Mouse (Mus musculus) neural tube, embryonic 13.5 days (tissue): Measurements from ENCODE around the gene Plppr1. TPM values are rescaled to one million over a fixed set of nuclear protein-coding genes. Genes with fewer than 3 reads are reported as not detected.
"Not testable (repeated sequence)": the region's sequence is repeated elsewhere in the genome, so short reads cannot be mapped to it uniquely, and the experiment has no call there.

ENCODE experiments used
- ATAC-seq: fragments of 200-750 bp; cut with Nextera tagmentation; 2 replicates; pipeline ENCODE4 v1.8.0; 2017; ENCODE audit warnings: low read depth, mild to moderate bottlenecking, moderate TSS enrichment, moderate library complexity
- H3K27ac ChIP-seq: fragments of 300-500 bp; sonication (generic); replicated peaks from 2 replicates; pipeline ENCODE4 v1.5.1; 2015; ENCODE audit warnings: moderate library complexity, mild to moderate bottlenecking, inconsistent platforms
- H3K27me3 ChIP-seq: fragments of 300-500 bp; sonication (generic); 2 replicates; pipeline ENCODE4 v1.6.1; 2015; ENCODE audit warnings: mild to moderate bottlenecking, inconsistent platforms
- H3K36me3 ChIP-seq: fragments of 300-500 bp; sonication (generic); 2 replicates; pipeline ENCODE4 v1.6.1; 2015; ENCODE audit warnings: mild to moderate bottlenecking, inconsistent platforms
- H3K4me1 ChIP-seq: fragments of 300-500 bp; sonication (generic); replicated peaks from 2 replicates; pipeline ENCODE4 v1.6.1; 2015; ENCODE audit warnings: inconsistent platforms
- H3K4me2 ChIP-seq: fragments of 300-500 bp; sonication (generic); 2 replicates; pipeline ENCODE4 v1.6.1; 2015; ENCODE audit warnings: inconsistent platforms, mild to moderate bottlenecking, moderate library complexity
- H3K4me3 ChIP-seq: fragments of 300-500 bp; sonication (generic); 2 replicates; pipeline ENCODE4 v1.5.1; 2015; ENCODE audit warnings: mild to moderate bottlenecking, inconsistent platforms
- H3K9ac ChIP-seq: fragments of 300-500 bp; sonication (generic); 2 replicates; pipeline ENCODE4 v1.6.1; 2015; ENCODE audit warnings: moderate library complexity, mild to moderate bottlenecking, inconsistent platforms
- H3K9me3 ChIP-seq: fragments of 300-500 bp; sonication (generic); 2 replicates; pipeline ENCODE4 v1.6.1; 2016; ENCODE audit warnings: inconsistent platforms
- WGBS: fragments of 180-500 bp; shearing (Covaris S2); methylation state at CpG from one replicate; pipeline ENCODE4 v1.1.7; 2015; 5-methylcytosine and 5-hydroxymethylcytosine counted together
- polyA plus RNA-seq: library from polyadenylated mRNA; unstranded; fragments of >200 nt; fragmentation: Nextera tagmentation; extraction: Ambion mirVana; gene quantifications from 2 replicates; pipeline ENCODE4 v1.2.1, GENCODE M21; 2015

Plppr1 gene
- polyA plus RNA-seq, 1 experiment from 2014 or later, result 77.0 TPM

DNA sequence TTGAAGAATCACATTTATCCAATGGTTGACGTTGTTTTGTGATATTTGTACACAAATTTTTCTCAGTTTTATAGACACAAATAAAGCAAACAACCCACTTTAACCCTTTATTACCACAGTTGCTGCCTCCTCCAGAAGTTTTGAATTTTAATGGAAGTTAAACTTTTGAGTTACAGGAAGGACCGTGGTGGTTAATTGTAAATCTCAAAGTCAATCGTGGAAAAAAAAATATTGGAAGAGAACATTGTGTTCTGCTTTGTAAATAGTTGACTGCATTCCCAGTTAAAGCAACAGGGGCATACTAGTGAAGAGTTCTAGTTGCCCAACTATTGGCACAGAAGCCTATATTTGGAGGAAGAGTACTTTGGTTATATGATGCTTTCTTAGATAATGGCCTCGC, 278.9 kb downstream of the Plppr1 start:
- not testable (repeated sequence) for H3K27me3 ChIP-seq, ATAC-seq, H3K4me3 ChIP-seq, H3K4me2 ChIP-seq, H3K36me3 ChIP-seq, H3K9me3 ChIP-seq, H3K9ac ChIP-seq, H3K4me1 ChIP-seq, H3K27ac ChIP-seq
- 91% methylated on average over 3 of the region's 4 CpGs for WGBS

GRCm38 (mm10) chr4:49340091-49340490, 281.0 kb downstream of the Plppr1 start:
- ATAC-seq, H3K4me3 ChIP-seq, H3K9ac ChIP-seq, H3K27me3 ChIP-seq, H3K9me3 ChIP-seq, H3K36me3 ChIP-seq, H3K4me1 ChIP-seq, H3K4me2 ChIP-seq, H3K27ac ChIP-seq: not testable (repeated sequence)
- WGBS, result 81% methylated on average over 3 of the region's 3 CpGs

- not testable (repeated sequence) for H3K27ac ChIP-seq, H3K4me3 ChIP-seq, H3K36me3 ChIP-seq, H3K27me3 ChIP-seq, H3K9me3 ChIP-seq, H3K9ac ChIP-seq, H3K4me1 ChIP-seq, H3K4me2 ChIP-seq, ATAC-seq
- 81% methylated on average over 1 of the region's 1 CpGs for WGBS
Measured at GRCm38 (mm10) chr4:49348001-49348400, 288.9 kb downstream of the Plppr1 start.

- no peaks in the 10 kb centered on the region for H3K27me3 ChIP-seq
- H3K9me3 ChIP-seq, result no peaks in the 10 kb centered on the region
- ATAC-seq, result no peak
- no peaks in the 10 kb centered on the region for H3K36me3 ChIP-seq
- H3K4me1 ChIP-seq, result no peaks in the 10 kb centered on the region
- H3K27ac ChIP-seq, result no peak overlapping the region
- H3K9ac ChIP-seq, result no peak overlapping the region
- 53% methylated on average over 2 of the region's 2 CpGs for WGBS
- H3K4me3 ChIP-seq, result no peak overlapping the region
- no peak overlapping the region for H3K4me2 ChIP-seq
Measured at GRCm38 (mm10) chr4:49348677-49349076, 289.6 kb downstream of the Plppr1 start.

- Histone ChIP-seq H3K4me3 (no peak overlapping the region), H3K27me3 (no peaks in the 10 kb centered on the region), H3K36me3 (no peaks in the 10 kb centered on the region), H3K9me3 (no peaks in the 10 kb centered on the region), H3K27ac (no peak overlapping the region), H3K4me2 (no peak overlapping the region), H3K4me1 (no peaks in the 10 kb centered on the region), H3K9ac (no peak overlapping the region)
- 92% methylated on average over 4 of the region's 4 CpGs for WGBS
- no peak for ATAC-seq
Measured at GRCm38 (mm10) chr4:49350470-49350869, 291.4 kb downstream of the Plppr1 start.

DNA sequence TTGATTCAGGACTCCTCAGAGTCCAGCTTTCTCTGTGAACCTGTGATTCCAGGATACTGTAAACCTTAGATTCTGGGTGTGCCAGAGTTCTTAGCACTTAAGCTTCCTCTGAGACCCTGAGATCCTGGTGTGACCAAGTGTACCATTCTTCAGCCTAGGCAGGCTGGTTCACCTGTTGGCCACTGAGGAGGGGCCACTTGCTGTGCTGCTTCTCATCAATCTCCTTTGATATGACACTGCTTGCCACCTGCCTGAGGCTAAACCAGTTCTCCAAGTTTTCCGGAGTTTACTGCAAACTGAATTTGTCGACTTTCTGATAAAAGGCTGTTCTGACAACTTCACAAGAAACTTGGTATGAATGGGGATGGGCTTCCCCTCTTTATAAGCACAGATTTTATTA, 298.0 kb downstream of the Plppr1 start:
- 75% methylated on average over 2 of the region's 2 CpGs for WGBS
- Histone ChIP-seq H3K4me2 (no peak overlapping the region), H3K9me3 (no peaks in the 10 kb centered on the region), H3K27me3 (no peaks in the 10 kb centered on the region), H3K4me1 (no peaks in the 10 kb centered on the region), H3K27ac (no peak overlapping the region), H3K4me3 (no peak overlapping the region), H3K36me3 (no peaks in the 10 kb centered on the region), H3K9ac (no peak overlapping the region)
- ATAC-seq, result no peak

DNA sequence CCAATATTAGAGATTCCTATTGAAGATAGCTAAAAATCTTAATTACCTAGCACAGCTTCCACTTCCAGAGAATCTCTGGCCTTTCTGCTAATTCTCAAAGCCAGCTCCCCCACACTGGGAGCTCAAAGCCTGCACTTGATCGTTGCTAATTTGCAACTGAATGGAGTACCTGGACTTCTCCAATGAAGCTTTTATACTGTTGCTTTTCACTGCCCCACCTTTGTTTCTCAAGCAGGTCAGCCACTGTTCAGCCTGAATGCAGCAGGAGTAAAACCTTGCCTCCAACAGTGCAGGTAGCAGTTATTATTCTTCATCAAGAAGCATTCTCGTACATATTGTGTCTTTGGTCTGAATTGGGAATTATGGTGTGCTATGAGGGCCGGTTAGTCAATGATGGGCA, 309.0 kb downstream of the Plppr1 start:
- H3K9me3 ChIP-seq, result peaks cover 18% of the 10 kb centered on the region
- H3K9ac ChIP-seq, H3K27ac ChIP-seq, ATAC-seq, H3K36me3 ChIP-seq, H3K4me1 ChIP-seq, H3K4me2 ChIP-seq, H3K27me3 ChIP-seq, H3K4me3 ChIP-seq: not testable (repeated sequence)
- 81% methylated on average over 3 of the region's 3 CpGs for WGBS

DNA sequence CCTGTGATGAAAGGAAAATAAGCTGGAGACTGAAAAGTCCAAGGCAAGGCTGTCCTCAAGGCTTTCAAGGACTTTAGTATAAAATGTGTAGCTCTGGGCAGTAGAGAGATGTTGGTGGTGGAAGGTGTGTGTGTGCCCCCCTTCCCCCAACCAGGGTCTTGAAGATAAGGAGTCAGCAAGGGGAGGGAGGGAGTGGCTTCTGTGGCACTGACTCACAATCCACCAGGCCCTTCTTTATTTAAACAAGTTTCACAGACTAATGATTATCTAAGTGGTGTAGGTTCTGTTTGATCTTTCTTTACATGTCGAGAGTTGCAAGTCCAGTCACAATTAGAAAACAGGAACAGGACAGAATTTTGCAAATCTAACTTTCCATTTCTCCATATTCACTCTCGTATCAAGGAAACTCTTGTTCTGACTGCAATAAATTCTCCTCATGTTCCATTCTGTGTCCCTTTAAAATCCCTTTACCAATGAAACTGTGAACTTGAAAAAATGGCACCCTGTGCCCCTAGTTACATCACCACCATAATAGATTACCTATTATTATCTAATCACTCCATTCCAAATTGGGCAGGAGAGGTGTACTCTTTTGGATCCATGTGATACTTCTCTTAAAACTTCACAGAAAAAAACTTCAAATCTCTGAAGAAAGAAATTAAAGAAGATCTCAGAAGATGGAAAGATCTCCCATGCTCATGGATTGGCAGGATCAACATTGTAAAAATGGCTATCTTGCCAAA, 324.7 kb downstream of the Plppr1 start:
- not testable (repeated sequence) for H3K4me2 ChIP-seq, H3K36me3 ChIP-seq, H3K4me1 ChIP-seq, H3K27ac ChIP-seq, H3K9me3 ChIP-seq, ATAC-seq, H3K9ac ChIP-seq, H3K27me3 ChIP-seq, H3K4me3 ChIP-seq
- 74% methylated on average over 2 of the region's 2 CpGs for WGBS

GRCm38 (mm10) chr4:49386873-49387272, 327.8 kb downstream of the Plppr1 start:
- Histone ChIP-seq H3K36me3 (no peaks in the 10 kb centered on the region), H3K4me2 (no peak overlapping the region), H3K27ac (no peak overlapping the region), H3K9me3 (no peaks in the 10 kb centered on the region), H3K27me3 (no peaks in the 10 kb centered on the region), H3K4me1 (no peaks in the 10 kb centered on the region), H3K4me3 (no peak overlapping the region), H3K9ac (no peak overlapping the region)
- 54% methylated on average over 2 of the region's 2 CpGs for WGBS
- no peak for ATAC-seq
